Mouse (Mus musculus): ENCODE data around the gene Efcab2. TPM values are rescaled to one million over a fixed set of nuclear protein-coding genes. Genes with fewer than 3 reads are reported as not detected.
"Not testable (repeated sequence)": the region's sequence is repeated elsewhere in the genome, so short reads cannot be mapped to it uniquely, and the experiment has no call there.

Gene Efcab2
- polyA plus RNA-seq, 1 experiment from 2014 or later = 7.7 TPM

- no peak for ATAC-seq (ENCODE audit: low FRiP score, low TSS enrichment)
Observed at GRCm38 (mm10) chr1:178408901-178409361, 3.0 kb downstream of the Efcab2 start.

GRCm38 (mm10) chr1:178413367-178413766 lies 7.5 kb downstream of the Efcab2 start:
- WGBS = 89% methylated on average over 2 of the region's 2 CpGs
- DNase-seq; ATAC-seq (ENCODE audit: low FRiP score, low TSS enrichment); H3K9me3 ChIP-seq (ENCODE audit: control insufficient read depth, low read length); H3K4me1 ChIP-seq (ENCODE audit: control insufficient read depth, insufficient read depth, low read length); H3K36me3 ChIP-seq (ENCODE audit: control insufficient read depth, insufficient read depth, low read length); H3K27me3 ChIP-seq (ENCODE audit: control insufficient read depth, insufficient read depth, low read length); H3K4me3 ChIP-seq (replicated peaks; ENCODE audit: low read depth, low read length); H3K9ac ChIP-seq (replicated peaks; ENCODE audit: low read length); H3K4me2 ChIP-seq (ENCODE audit: low read length); H3K27ac ChIP-seq (replicated peaks; ENCODE audit: low read depth, low read length): not testable (repeated sequence)

More at GRCm38 (mm10) chr1:178408901-178409361, 3.0 kb downstream of the Efcab2 start:
- Histone ChIP-seq H3K4me1 (ENCODE audit: control insufficient read depth, insufficient read depth, low read length) (no peaks in the 10 kb centered on the region), H3K9me3 (ENCODE audit: control insufficient read depth, low read length) (no peaks in the 10 kb centered on the region), H3K9ac (replicated peaks; ENCODE audit: low read length) (no peak overlapping the region), H3K27ac (replicated peaks; ENCODE audit: low read depth, low read length) (no peak overlapping the region), H3K36me3 (ENCODE audit: control insufficient read depth, insufficient read depth, low read length) (no peaks in the 10 kb centered on the region), H3K4me2 (ENCODE audit: low read length) (no peak overlapping the region), H3K27me3 (ENCODE audit: control insufficient read depth, insufficient read depth, low read length) (no peaks in the 10 kb centered on the region), H3K4me3 (replicated peaks; ENCODE audit: low read depth, low read length) (no peak overlapping the region)
- DNase-seq = no peak
- WGBS = 70% methylated on average over 4 of the region's 4 CpGs

- no peak overlapping the region for H3K27ac ChIP-seq (replicated peaks; ENCODE audit: low read depth, low read length)
- no peaks in the 10 kb centered on the region for H3K4me1 ChIP-seq (ENCODE audit: control insufficient read depth, insufficient read depth, low read length)
- H3K4me2 ChIP-seq (ENCODE audit: low read length) = no peak overlapping the region
- no peak overlapping the region for H3K4me3 ChIP-seq (replicated peaks; ENCODE audit: low read depth, low read length)
- H3K9ac ChIP-seq (replicated peaks; ENCODE audit: low read length) = no peak overlapping the region
- 95% methylated on average over 2 of the region's 2 CpGs for WGBS
- no peak for DNase-seq
- no peaks in the 10 kb centered on the region for H3K36me3 ChIP-seq (ENCODE audit: control insufficient read depth, insufficient read depth, low read length)
- no peaks in the 10 kb centered on the region for H3K27me3 ChIP-seq (ENCODE audit: control insufficient read depth, insufficient read depth, low read length)
- no peak for ATAC-seq (ENCODE audit: low FRiP score, low TSS enrichment)
- no peaks in the 10 kb centered on the region for H3K9me3 ChIP-seq (ENCODE audit: control insufficient read depth, low read length)
Observed at GRCm38 (mm10) chr1:178419608-178420007, 13.7 kb downstream of the Efcab2 start.

GRCm38 (mm10) chr1:178423662-178424061 lies 17.8 kb downstream of the Efcab2 start:
- ATAC-seq (ENCODE audit: low FRiP score, low TSS enrichment) (no peak), DNase-seq (no peak)
- Histone ChIP-seq H3K4me1 (ENCODE audit: control insufficient read depth, insufficient read depth, low read length) (no peaks in the 10 kb centered on the region), H3K9me3 (ENCODE audit: control insufficient read depth, low read length) (no peaks in the 10 kb centered on the region), H3K27me3 (ENCODE audit: control insufficient read depth, insufficient read depth, low read length) (no peaks in the 10 kb centered on the region), H3K9ac (replicated peaks; ENCODE audit: low read length) (no peak overlapping the region), H3K4me3 (replicated peaks; ENCODE audit: low read depth, low read length) (no peak overlapping the region), H3K36me3 (ENCODE audit: control insufficient read depth, insufficient read depth, low read length) (no peaks in the 10 kb centered on the region), H3K27ac (replicated peaks; ENCODE audit: low read depth, low read length) (no peak overlapping the region), H3K4me2 (ENCODE audit: low read length) (no peak overlapping the region)
- WGBS = 90% methylated on average over 1 of the region's 1 CpGs

GRCm38 (mm10) chr1:178431619-178432444 lies 25.9 kb downstream of the Efcab2 start:
- Histone ChIP-seq H3K27ac (replicated peaks; ENCODE audit: low read depth, low read length) (no peak overlapping the region), H3K9me3 (ENCODE audit: control insufficient read depth, low read length) (no peaks in the 10 kb centered on the region), H3K27me3 (ENCODE audit: control insufficient read depth, insufficient read depth, low read length) (no peaks in the 10 kb centered on the region), H3K4me3 (replicated peaks; ENCODE audit: low read depth, low read length) (no peak overlapping the region), H3K9ac (replicated peaks; ENCODE audit: low read length) (no peak overlapping the region), H3K36me3 (ENCODE audit: control insufficient read depth, insufficient read depth, low read length) (no peaks in the 10 kb centered on the region), H3K4me1 (ENCODE audit: control insufficient read depth, insufficient read depth, low read length) (no peaks in the 10 kb centered on the region), H3K4me2 (ENCODE audit: low read length) (no peak overlapping the region)
- ATAC-seq (ENCODE audit: low FRiP score, low TSS enrichment) = no peak
- DNase-seq = no peak
- 85% methylated on average over 4 of the region's 4 CpGs for WGBS

- Histone ChIP-seq H3K36me3 (ENCODE audit: control insufficient read depth, insufficient read depth, low read length) (no peaks in the 10 kb centered on the region), H3K9ac (replicated peaks; ENCODE audit: low read length) (no peak overlapping the region), H3K27ac (replicated peaks; ENCODE audit: low read depth, low read length) (no peak overlapping the region), H3K9me3 (ENCODE audit: control insufficient read depth, low read length) (no peaks in the 10 kb centered on the region), H3K27me3 (ENCODE audit: control insufficient read depth, insufficient read depth, low read length) (no peaks in the 10 kb centered on the region), H3K4me3 (replicated peaks; ENCODE audit: low read depth, low read length) (no peak overlapping the region), H3K4me1 (ENCODE audit: control insufficient read depth, insufficient read depth, low read length) (no peaks in the 10 kb centered on the region), H3K4me2 (ENCODE audit: low read length) (no peak overlapping the region)
- DNase-seq (no peak), ATAC-seq (ENCODE audit: low FRiP score, low TSS enrichment) (no peak)
- 78% methylated on average over 1 of the region's 1 CpGs for WGBS
Observed at GRCm38 (mm10) chr1:178433619-178434018, 27.7 kb downstream of the Efcab2 start.

- ATAC-seq (ENCODE audit: low FRiP score, low TSS enrichment) = no peak
- DNase-seq = peak; percentile 8
- Histone ChIP-seq H3K27me3 (ENCODE audit: control insufficient read depth, insufficient read depth, low read length) (no peaks in the 10 kb centered on the region), H3K4me1 (ENCODE audit: control insufficient read depth, insufficient read depth, low read length) (no peaks in the 10 kb centered on the region), H3K4me2 (ENCODE audit: low read length) (no peak overlapping the region), H3K4me3 (replicated peaks; ENCODE audit: low read depth, low read length) (no peak overlapping the region), H3K36me3 (ENCODE audit: control insufficient read depth, insufficient read depth, low read length) (no peaks in the 10 kb centered on the region), H3K9me3 (ENCODE audit: control insufficient read depth, low read length) (no peaks in the 10 kb centered on the region), H3K9ac (replicated peaks; ENCODE audit: low read length) (no peak overlapping the region), H3K27ac (replicated peaks; ENCODE audit: low read depth, low read length) (no peak overlapping the region)
- 39% methylated on average over 3 of the region's 3 CpGs for WGBS
Observed at GRCm38 (mm10) chr1:178444407-178444806, 38.5 kb downstream of the Efcab2 start.

- Histone ChIP-seq H3K27ac (replicated peaks; ENCODE audit: low read depth, low read length) (no peak overlapping the region), H3K4me2 (ENCODE audit: low read length) (no peak overlapping the region), H3K9ac (replicated peaks; ENCODE audit: low read length) (no peak overlapping the region), H3K4me1 (ENCODE audit: control insufficient read depth, insufficient read depth, low read length) (no peaks in the 10 kb centered on the region), H3K36me3 (ENCODE audit: control insufficient read depth, insufficient read depth, low read length) (no peaks in the 10 kb centered on the region), H3K4me3 (replicated peaks; ENCODE audit: low read depth, low read length) (no peak overlapping the region), H3K27me3 (ENCODE audit: control insufficient read depth, insufficient read depth, low read length) (no peaks in the 10 kb centered on the region), H3K9me3 (ENCODE audit: control insufficient read depth, low read length) (no peaks in the 10 kb centered on the region)
- 96% methylated on average over 1 of the region's 1 CpGs for WGBS
- ATAC-seq (ENCODE audit: low FRiP score, low TSS enrichment) (no peak), DNase-seq (no peak)
Observed at GRCm38 (mm10) chr1:178447036-178447435, 41.2 kb downstream of the Efcab2 start.

- ATAC-seq (ENCODE audit: low FRiP score, low TSS enrichment) = no peak
- DNase-seq = no peak
- 66% methylated on average over 6 of the region's 6 CpGs for WGBS
- Histone ChIP-seq H3K27me3 (ENCODE audit: control insufficient read depth, insufficient read depth, low read length) (no peaks in the 10 kb centered on the region), H3K4me3 (replicated peaks; ENCODE audit: low read depth, low read length) (no peak overlapping the region), H3K27ac (replicated peaks; ENCODE audit: low read depth, low read length) (no peak overlapping the region), H3K4me2 (ENCODE audit: low read length) (no peak overlapping the region), H3K4me1 (ENCODE audit: control insufficient read depth, insufficient read depth, low read length) (no peaks in the 10 kb centered on the region), H3K36me3 (ENCODE audit: control insufficient read depth, insufficient read depth, low read length) (no peaks in the 10 kb centered on the region), H3K9ac (replicated peaks; ENCODE audit: low read length) (no peak overlapping the region), H3K9me3 (ENCODE audit: control insufficient read depth, low read length) (no peaks in the 10 kb centered on the region)
Observed at GRCm38 (mm10) chr1:178448271-178448744, 42.4 kb downstream of the Efcab2 start.

Data from midbrain, embryonic 14.5 days (tissue).